Mouse (Mus musculus): ENCODE measurements around the gene Parl. TPM values are rescaled to one million over a fixed set of nuclear protein-coding genes. Genes with fewer than 3 reads are reported as not detected.
A peak's percentile ranks its signal among the peaks of the same experiment; 100 is the strongest.

The Parl gene
- polyA plus RNA-seq, 1 experiment from 2014 or later: 75.8 TPM

- no peaks in the 10 kb centered on the region for H3K27me3 ChIP-seq (replicated peaks; ENCODE audit: control insufficient read depth, insufficient read depth, low read length)
- no peaks in the 10 kb centered on the region for H3K9me3 ChIP-seq (ENCODE audit: control insufficient read depth, low read length)
- no peak overlapping the region for H3K4me3 ChIP-seq (ENCODE audit: low read depth, low read length)
- whole genome bisulfite sequencing: 86% methylated on average over 9 of the region's 9 CpGs
- ATAC-seq (ENCODE audit: low read depth) (no peak), DNase-seq (ENCODE audit: low spot score) (no peak)
- H3K4me2 ChIP-seq (ENCODE audit: low read depth, low read length): no peak overlapping the region
- H3K27ac ChIP-seq (replicated peaks; ENCODE audit: low read depth, low read length): no peak overlapping the region
- no peaks in the 10 kb centered on the region for H3K36me3 ChIP-seq (ENCODE audit: control insufficient read depth, insufficient read depth, low read length)
- H3K4me1 ChIP-seq (ENCODE audit: control insufficient read depth, insufficient read depth, low read length): no peaks in the 10 kb centered on the region
- no peak overlapping the region for H3K9ac ChIP-seq (ENCODE audit: low read depth, low read length)
Measured at GRCm38 (mm10) chr16:20248442-20249174, 53.6 kb downstream of the Parl start.

GRCm38 (mm10) chr16:20247103-20247502, 55.1 kb downstream of the Parl start:
- DNase-seq (ENCODE audit: low spot score): no peak
- Histone ChIP-seq H3K27ac (replicated peaks; ENCODE audit: low read depth, low read length) (no peak overlapping the region), H3K4me1 (ENCODE audit: control insufficient read depth, insufficient read depth, low read length) (no peaks in the 10 kb centered on the region), H3K36me3 (ENCODE audit: control insufficient read depth, insufficient read depth, low read length) (no peaks in the 10 kb centered on the region), H3K27me3 (replicated peaks; ENCODE audit: control insufficient read depth, insufficient read depth, low read length) (no peaks in the 10 kb centered on the region), H3K4me2 (ENCODE audit: low read depth, low read length) (no peak overlapping the region), H3K9ac (ENCODE audit: low read depth, low read length) (no peak overlapping the region), H3K9me3 (ENCODE audit: control insufficient read depth, low read length) (no peaks in the 10 kb centered on the region), H3K4me3 (ENCODE audit: low read depth, low read length) (no peak overlapping the region)
- no peak for ATAC-seq (ENCODE audit: low read depth)

- H3K4me1 ChIP-seq (ENCODE audit: control insufficient read depth, insufficient read depth, low read length): no peaks in the 10 kb centered on the region
- H3K4me3 ChIP-seq (ENCODE audit: low read depth, low read length): peak within 1 kb of the TSS; percentile 71
- ATAC-seq (ENCODE audit: low read depth) (peak; percentile 75), DNase-seq (ENCODE audit: low spot score) (peak; percentile 34)
- under 1% methylated on average over 60 of the region's 90 CpGs for WGBS
- H3K9ac ChIP-seq (ENCODE audit: low read depth, low read length): peak within 1 kb of the TSS; percentile 69
- H3K9me3 ChIP-seq (ENCODE audit: control insufficient read depth, low read length): no peaks in the 10 kb centered on the region
- peak within 1 kb of the TSS; percentile 89 for H3K4me2 ChIP-seq (ENCODE audit: low read depth, low read length)
- H3K27ac ChIP-seq (replicated peaks; ENCODE audit: low read depth, low read length): 0 out of 2 replicates have a peak within 1 kb of the TSS, but pooled peaks have one; percentile 6
- no peaks in the 10 kb centered on the region for H3K36me3 ChIP-seq (ENCODE audit: control insufficient read depth, insufficient read depth, low read length)
- no peaks in the 10 kb centered on the region for H3K27me3 ChIP-seq (replicated peaks; ENCODE audit: control insufficient read depth, insufficient read depth, low read length)
Measured at GRCm38 (mm10) chr16:20240468-20241414, 61.4 kb downstream of the Parl start, which contains the start of gene Map6d1. Gene Map6d1 (minus strand): TSS chr16:20241358.

GRCm38 (mm10) chr16:20238646-20239045, 63.5 kb downstream of the Parl start:
- peaks cover 5% of the 10 kb centered on the region; the same call in 1 of the 2 replicates for H3K36me3 ChIP-seq (ENCODE audit: control insufficient read depth, insufficient read depth, low read length)
- WGBS: 70% methylated on average over 4 of the region's 4 CpGs
- DNase-seq (ENCODE audit: low spot score) (no peak), ATAC-seq (ENCODE audit: low read depth) (no peak)
- no peaks in the 10 kb centered on the region for H3K9me3 ChIP-seq (ENCODE audit: control insufficient read depth, low read length)
- no peak overlapping the region for H3K4me2 ChIP-seq (ENCODE audit: low read depth, low read length)
- no peaks in the 10 kb centered on the region for H3K27me3 ChIP-seq (replicated peaks; ENCODE audit: control insufficient read depth, insufficient read depth, low read length)
- H3K4me3 ChIP-seq (ENCODE audit: low read depth, low read length): no peak overlapping the region
- H3K4me1 ChIP-seq (ENCODE audit: control insufficient read depth, insufficient read depth, low read length): no peaks in the 10 kb centered on the region
- H3K27ac ChIP-seq (replicated peaks; ENCODE audit: low read depth, low read length): no peak overlapping the region
- H3K9ac ChIP-seq (ENCODE audit: low read depth, low read length): no peak overlapping the region

- no peaks in the 10 kb centered on the region for H3K27me3 ChIP-seq (replicated peaks; ENCODE audit: control insufficient read depth, insufficient read depth, low read length)
- no peak overlapping the region for H3K4me3 ChIP-seq (ENCODE audit: low read depth, low read length)
- H3K9ac ChIP-seq (ENCODE audit: low read depth, low read length): no peak overlapping the region
- ATAC-seq (ENCODE audit: low read depth): no peak
- H3K9me3 ChIP-seq (ENCODE audit: control insufficient read depth, low read length): no peaks in the 10 kb centered on the region
- H3K36me3 ChIP-seq (ENCODE audit: control insufficient read depth, insufficient read depth, low read length): peaks cover 5% of the 10 kb centered on the region; the same call in 1 of the 2 replicates
- H3K27ac ChIP-seq (replicated peaks; ENCODE audit: low read depth, low read length): no peak overlapping the region
- no peak overlapping the region for H3K4me2 ChIP-seq (ENCODE audit: low read depth, low read length)
- H3K4me1 ChIP-seq (ENCODE audit: control insufficient read depth, insufficient read depth, low read length): no peaks in the 10 kb centered on the region
- no peak for DNase-seq (ENCODE audit: low spot score)
- WGBS: 65% methylated on average over 4 of the region's 4 CpGs
Measured at GRCm38 (mm10) chr16:20237426-20237825, 64.8 kb downstream of the Parl start.

- H3K4me2 ChIP-seq (ENCODE audit: low read depth, low read length): no peak overlapping the region
- H3K27me3 ChIP-seq (replicated peaks; ENCODE audit: control insufficient read depth, insufficient read depth, low read length): no peaks in the 10 kb centered on the region
- DNase-seq (ENCODE audit: low spot score) (no peak), ATAC-seq (ENCODE audit: low read depth) (no peak)
- no peak overlapping the region for H3K27ac ChIP-seq (replicated peaks; ENCODE audit: low read depth, low read length)
- H3K4me3 ChIP-seq (ENCODE audit: low read depth, low read length): no peak overlapping the region
- H3K4me1 ChIP-seq (ENCODE audit: control insufficient read depth, insufficient read depth, low read length): no peaks in the 10 kb centered on the region
- 52% methylated on average over 4 of the region's 4 CpGs for WGBS
- H3K9ac ChIP-seq (ENCODE audit: low read depth, low read length): no peak overlapping the region
- peaks cover 33% of the 10 kb centered on the region for H3K36me3 ChIP-seq (ENCODE audit: control insufficient read depth, insufficient read depth, low read length)
- no peaks in the 10 kb centered on the region for H3K9me3 ChIP-seq (ENCODE audit: control insufficient read depth, low read length)
Measured at GRCm38 (mm10) chr16:20234406-20234805, 67.8 kb downstream of the Parl start.

Other genes starting within 250 kb of the Parl start
- gene Klhl24, start 204.8 kb downstream of the Parl start, polyA plus RNA-seq (2014; fragmentation: Nextera tagmentation; extraction: Ambion mirVana): 23.1 and 27.5 TPM in 2 replicates
- 25.4 and 31.3 TPM in 2 replicates for gene Yeats2, start 161.3 kb downstream of the Parl start, polyA plus RNA-seq (2014; fragmentation: Nextera tagmentation; extraction: Ambion mirVana)
- 0.98 and 1.1 TPM in 2 replicates for gene Map6d1, start 61.0 kb downstream of the Parl start, polyA plus RNA-seq (2014; fragmentation: Nextera tagmentation; extraction: Ambion mirVana)
- gene Cyp2ab1, start 23.0 kb upstream of the Parl start, polyA plus RNA-seq (2014; fragmentation: Nextera tagmentation; extraction: Ambion mirVana): 0.07 TPM in 1 of 2 replicates, not detected in the other
- 63.5 and 63.8 TPM in 2 replicates for gene Abcc5, start 124.0 kb upstream of the Parl start, polyA plus RNA-seq (2014; fragmentation: Nextera tagmentation; extraction: Ambion mirVana)
- 82.4 and 88.0 TPM in 2 replicates for gene Eif2b5, start 196.4 kb upstream of the Parl start, polyA plus RNA-seq (2014; fragmentation: Nextera tagmentation; extraction: Ambion mirVana)
- gene Dvl3, start 214.6 kb upstream of the Parl start, polyA plus RNA-seq (2014; fragmentation: Nextera tagmentation; extraction: Ambion mirVana): 26.5 and 30.8 TPM in 2 replicates
- gene Ap2m1, start 233.1 kb upstream of the Parl start, polyA plus RNA-seq (2014; fragmentation: Nextera tagmentation; extraction: Ambion mirVana): 573 and 628 TPM in 2 replicates
- 54.2 and 61.5 TPM in 2 replicates for gene Abcf3, start 246.2 kb upstream of the Parl start, polyA plus RNA-seq (2014; fragmentation: Nextera tagmentation; extraction: Ambion mirVana)